Mouse (Mus musculus) layer of hippocampus, adult 6 months (tissue): Measurements from ENCODE around the gene Gm10322. TPM values are rescaled to one million over a fixed set of nuclear protein-coding genes. Genes with fewer than 3 reads are reported as not detected.

ENCODE experiments used
- long read RNA-seq, 2 experiments: library from polyadenylated mRNA; unstranded; transcript quantifications; one replicate each; pipeline ENCODE4 v2.0.0; 2019 to 2020
- polyA plus RNA-seq: library from polyadenylated mRNA; unstranded; fragments of <200 nt; fragmentation: Nextera tagmentation; gene quantifications from 2 replicates; pipeline ENCODE4 v1.2.3, GENCODE M21; 2021

Gene Gm10322
- polyA plus RNA-seq, result not detected in 2 replicates
- long read RNA-seq, experiment 1, result 0 reads
- long read RNA-seq, experiment 2, result 0 reads

GRCm38 (mm10) chr10:59615981-59616520 lies at the start of gene Gm10322:
Gm10322 (plus strand) TSS chr10:59616063.

GRCm38 (mm10) chr10:59616522-59616921 lies 659 bp downstream of the Gm10322 start, which contains the start of gene Mcu:
Mcu (minus strand) TSS chr10:59616692.

Other genes with a start within 250 kb of the Gm10322 start
- gene Gm10273, start 220.4 kb upstream of the Gm10322 start, polyA plus RNA-seq, result 3.8 and 8.6 TPM in 2 replicates
- not detected in 2 replicates for gene Pla2g12b, start 212.4 kb upstream of the Gm10322 start, polyA plus RNA-seq
- 0.05 and 0.06 TPM in 2 replicates for gene Oit3, start 174.3 kb upstream of the Gm10322 start, polyA plus RNA-seq
- gene Mcu, start 629 bp downstream of the Gm10322 start, polyA plus RNA-seq, result 23.5 and 27.0 TPM in 2 replicates
- gene Micu1, start 86.4 kb downstream of the Gm10322 start, polyA plus RNA-seq, result 43.0 and 54.3 TPM in 2 replicates